Mouse (Mus musculus) heart, embryonic 16.5 days (tissue): ENCODE measurements at regions not wholly inside any gene's neighbourhood (a gene's known extent, or its start where the extent isn't known, plus 50 kb on each side); places are given as distances from the start of the nearest gene placed in this dataset.

Source experiments
- ATAC-seq: fragments of 200-750 bp; cut with Nextera tagmentation; replicated peaks from 2 replicates; pipeline ENCODE4 v1.8.0; 2017; ENCODE audit warnings: moderate number of reproducible peaks; ENCODE audit not compliant: insufficient read depth, low FRiP score; ENCODE audit errors: extremely low read depth
- H3K27ac ChIP-seq: fragments of 300-500 bp; sonication (generic); 2 replicates; pipeline ENCODE4 v1.5.1; 2014; ENCODE audit warnings: mild to moderate bottlenecking, low read length, control low read depth, moderate library complexity
- H3K27me3 ChIP-seq: fragments of 300-500 bp; sonication (generic); 2 replicates; pipeline ENCODE4 v1.6.1; 2014; ENCODE audit warnings: low read length, mixed read lengths; ENCODE audit not compliant: control insufficient read depth, insufficient read depth
- H3K36me3 ChIP-seq: fragments of 300-500 bp; sonication (generic); 2 replicates; pipeline ENCODE4 v1.6.1; 2014; ENCODE audit not compliant: control insufficient read depth, insufficient read depth
- H3K4me1 ChIP-seq: fragments of 300-500 bp; sonication (generic); 2 replicates; pipeline ENCODE4 v1.6.1; 2014; ENCODE audit warnings: low read length, mixed read lengths; ENCODE audit not compliant: control insufficient read depth, insufficient read depth
- H3K4me2 ChIP-seq: fragments of 300-500 bp; sonication (generic); 2 replicates; pipeline ENCODE4 v1.6.1; 2014; ENCODE audit warnings: low read depth, mild to moderate bottlenecking, control low read depth, low read length
- H3K4me3 ChIP-seq: fragments of 300-500 bp; sonication (generic); 2 replicates; pipeline ENCODE4 v1.5.1; 2014; ENCODE audit warnings: mild to moderate bottlenecking, control low read depth, low read length
- H3K9ac ChIP-seq: fragments of 300-500 bp; sonication (generic); 2 replicates; pipeline ENCODE4 v1.6.1; 2014; ENCODE audit warnings: low read length, control low read depth
- H3K9me3 ChIP-seq: fragments of 300-500 bp; sonication (generic); replicated peaks from 2 replicates; pipeline ENCODE4 v1.6.1; 2016; ENCODE audit warnings: low read length; ENCODE audit not compliant: control insufficient read depth
- WGBS: fragments of 180-500 bp; shearing (Covaris S2); extraction: QIAGEN DNeasy Blood & Tissue Kit; methylation state at CpG from one replicate; pipeline ENCODE4 v1.1.7; 2014; 5-methylcytosine and 5-hydroxymethylcytosine counted together

DNA sequence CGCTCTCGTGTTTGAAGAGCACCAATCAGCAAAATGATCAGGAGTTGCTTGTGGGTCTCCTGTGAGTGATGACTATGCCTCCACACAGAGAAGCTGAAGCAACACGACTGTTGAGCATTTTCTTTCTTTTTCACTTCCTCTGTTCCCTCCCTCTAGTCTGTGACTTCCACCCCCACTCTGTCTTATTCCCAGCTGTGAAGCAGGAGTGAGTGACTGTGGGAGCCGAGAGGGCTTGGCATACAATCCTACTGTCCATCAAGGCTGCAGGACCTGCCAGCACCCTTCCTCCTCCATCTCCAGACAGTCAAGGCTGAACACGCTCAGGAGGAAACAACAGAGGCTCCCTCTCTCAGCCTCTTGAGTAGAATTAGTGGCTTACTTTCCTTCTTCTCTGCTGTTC lies 401.3 kb downstream of the Plcl1 start:
- H3K9me3 ChIP-seq = no peaks in the 10 kb centered on the region
- no peak overlapping the region for H3K4me3 ChIP-seq
- 0 out of 2 replicates have a peak, but pooled peaks cover 3% of the 10 kb centered on the region for H3K4me1 ChIP-seq
- peak; percentile 55 for ATAC-seq
- no peak overlapping the region for H3K9ac ChIP-seq
- 43% methylated on average over 5 of the region's 5 CpGs for WGBS
- H3K27me3 ChIP-seq = no peaks in the 10 kb centered on the region
- H3K27ac ChIP-seq = no peak overlapping the region
- no peaks in the 10 kb centered on the region for H3K36me3 ChIP-seq
- H3K4me2 ChIP-seq = no peak overlapping the region

DNA sequence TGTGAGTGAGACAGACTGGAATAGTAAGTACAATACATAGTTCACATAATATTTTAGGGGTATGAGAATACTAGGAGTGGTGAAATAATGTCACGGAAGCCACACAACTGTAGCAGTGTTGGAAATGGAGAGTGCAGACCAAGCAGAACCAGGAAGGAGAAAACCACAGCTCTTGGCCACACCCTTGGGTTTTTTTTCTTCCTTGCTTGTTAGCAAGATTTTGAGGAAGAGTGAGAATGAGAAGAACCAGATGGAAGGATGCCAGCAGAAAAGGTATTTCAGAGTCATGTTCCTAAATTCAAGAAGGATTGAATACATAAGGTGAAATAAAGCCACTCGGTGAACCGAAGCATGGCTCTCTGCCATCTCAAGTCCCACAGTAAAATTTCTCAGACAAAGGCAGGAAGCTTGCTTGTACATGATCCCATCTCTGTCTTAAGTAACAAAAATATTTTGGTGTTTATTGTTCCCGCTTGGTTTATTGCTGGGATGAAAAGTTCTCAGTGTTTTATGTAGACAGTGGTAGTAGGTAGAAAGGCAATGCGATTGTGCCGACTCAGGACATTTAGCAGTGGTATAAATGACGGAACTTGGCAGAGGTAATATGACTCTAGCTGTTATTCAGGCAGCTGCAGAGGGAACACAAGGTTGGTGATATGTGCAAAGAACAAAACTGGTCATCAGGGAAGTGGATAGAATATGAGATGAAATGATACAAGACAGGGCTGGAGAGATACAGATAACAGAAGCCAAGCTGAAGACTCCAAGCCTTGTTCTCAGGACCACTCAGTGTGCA lies 403.2 kb downstream of the Plcl1 start:
- no peak overlapping the region for H3K9ac ChIP-seq
- H3K4me2 ChIP-seq = no peak overlapping the region
- no peaks in the 10 kb centered on the region for H3K9me3 ChIP-seq
- no peaks in the 10 kb centered on the region for H3K36me3 ChIP-seq
- no peak overlapping the region for H3K27ac ChIP-seq
- 0 out of 2 replicates have a peak, but pooled peaks cover 3% of the 10 kb centered on the region for H3K4me1 ChIP-seq
- no peak overlapping the region for H3K4me3 ChIP-seq
- no peak for ATAC-seq
- H3K27me3 ChIP-seq = no peaks in the 10 kb centered on the region
- 61% methylated on average over 7 of the region's 7 CpGs for WGBS

DNA sequence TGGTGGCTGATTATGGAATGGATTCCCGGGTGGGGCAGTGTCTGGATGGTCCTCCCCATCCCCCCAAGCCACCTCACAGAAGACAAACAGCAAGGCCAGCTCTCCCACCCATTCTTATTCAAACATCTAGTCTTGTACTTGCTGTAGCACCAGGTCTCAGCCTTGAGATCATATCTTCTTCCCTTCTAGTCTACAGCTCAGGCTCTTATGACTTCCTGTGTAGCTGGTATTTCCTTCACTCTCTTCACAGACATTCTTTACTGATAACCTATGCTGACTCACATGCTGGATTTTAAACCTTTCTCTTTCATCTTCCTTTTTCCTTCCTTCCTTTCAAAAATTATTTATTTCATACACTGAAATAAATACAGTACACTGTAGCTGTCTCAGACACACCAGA lies 406.8 kb downstream of the Plcl1 start:
- no peaks in the 10 kb centered on the region for H3K36me3 ChIP-seq
- H3K27ac ChIP-seq = no peak overlapping the region
- no peak overlapping the region for H3K9ac ChIP-seq
- H3K27me3 ChIP-seq = no peaks in the 10 kb centered on the region
- no peak overlapping the region for H3K4me2 ChIP-seq
- no peak overlapping the region for H3K4me3 ChIP-seq
- H3K9me3 ChIP-seq = no peaks in the 10 kb centered on the region
- no peaks in the 10 kb centered on the region for H3K4me1 ChIP-seq
- no peak for ATAC-seq
- WGBS = 50% methylated on average over 1 of the region's 1 CpGs

DNA sequence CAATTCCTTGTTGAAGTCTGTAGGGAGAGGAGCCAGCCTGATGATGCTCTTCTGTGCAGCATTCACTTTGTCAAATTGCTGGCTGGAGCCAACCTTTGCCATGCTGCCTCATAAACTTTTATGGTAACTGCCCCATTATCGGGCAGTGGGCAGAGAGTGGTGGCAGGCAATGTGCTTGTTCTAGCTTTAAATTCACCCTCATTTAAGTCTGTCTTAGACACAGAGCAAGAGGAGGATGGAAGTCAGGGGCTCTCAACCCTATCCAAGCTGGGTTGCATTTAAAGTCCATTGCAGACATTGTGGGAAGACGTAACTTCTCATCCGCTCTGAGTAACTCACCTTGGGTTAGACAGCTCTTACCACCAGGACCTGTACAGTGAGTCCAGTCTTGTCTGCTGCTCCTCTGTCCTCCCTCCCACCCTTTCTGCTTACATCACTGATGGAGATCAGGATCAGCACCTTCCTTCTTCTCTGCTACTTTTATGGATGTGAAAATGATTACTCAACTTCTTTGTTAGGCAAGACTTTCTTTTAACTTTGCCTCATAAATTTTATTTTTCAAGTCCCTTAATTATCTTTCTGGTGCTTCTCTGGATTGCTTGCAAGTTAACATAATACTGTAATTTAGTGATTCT lies 415.3 kb downstream of the Plcl1 start:
- H3K4me3 ChIP-seq = no peak overlapping the region
- H3K4me1 ChIP-seq = no peaks in the 10 kb centered on the region
- no peaks in the 10 kb centered on the region for H3K9me3 ChIP-seq
- H3K4me2 ChIP-seq = no peak overlapping the region
- whole genome bisulfite sequencing = 84% methylated on average over 3 of the region's 3 CpGs
- H3K9ac ChIP-seq = no peak overlapping the region
- H3K27ac ChIP-seq = no peak overlapping the region
- H3K27me3 ChIP-seq = no peaks in the 10 kb centered on the region
- ATAC-seq = no peak
- H3K36me3 ChIP-seq = no peaks in the 10 kb centered on the region

DNA sequence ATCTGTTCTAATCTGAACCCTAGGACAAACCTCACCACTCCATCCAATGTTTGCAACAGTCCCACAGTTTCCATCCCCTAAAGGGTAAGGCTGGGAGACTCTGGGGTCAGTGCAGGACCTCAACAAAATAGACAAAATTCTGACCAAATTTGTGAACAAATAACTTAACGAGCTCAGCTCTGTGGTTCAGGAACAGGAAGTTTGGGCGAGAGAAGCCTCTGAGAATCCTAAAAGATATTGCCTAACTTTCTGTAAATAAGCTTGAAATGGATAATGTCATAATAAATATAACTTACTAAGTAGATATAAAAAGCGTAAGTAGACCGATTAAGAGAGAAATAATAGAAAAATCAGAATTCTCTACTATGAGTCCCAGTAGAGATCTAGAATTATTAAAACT lies 416.9 kb downstream of the Plcl1 start:
- Histone ChIP-seq H3K9me3 (no peaks in the 10 kb centered on the region), H3K27me3 (no peaks in the 10 kb centered on the region), H3K9ac (no peak overlapping the region), H3K4me1 (no peaks in the 10 kb centered on the region), H3K36me3 (no peaks in the 10 kb centered on the region), H3K4me2 (no peak overlapping the region), H3K27ac (no peak overlapping the region), H3K4me3 (no peak overlapping the region)
- ATAC-seq = no peak
- WGBS = 77% methylated on average over 4 of the region's 4 CpGs

DNA sequence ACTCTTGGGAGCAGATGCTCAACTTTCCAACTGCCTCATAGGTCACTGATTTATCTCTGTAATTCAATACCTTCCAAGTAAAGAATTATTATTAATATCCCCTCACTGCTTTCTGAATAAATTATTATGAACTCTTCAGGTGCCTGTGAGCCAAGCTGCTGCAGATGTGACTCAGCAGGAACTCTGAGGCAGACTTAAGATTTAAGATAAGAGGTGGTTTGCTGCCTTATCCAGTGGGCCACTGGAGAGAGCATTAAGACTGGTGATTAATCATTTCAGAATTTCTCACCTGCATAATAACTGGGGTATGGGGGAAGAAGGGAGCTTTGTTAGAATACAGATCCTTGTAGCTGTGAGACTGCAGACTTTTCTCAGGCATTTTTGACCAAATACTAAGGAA lies 421.5 kb downstream of the Plcl1 start:
- Histone ChIP-seq H3K27ac (no peak overlapping the region), H3K27me3 (no peaks in the 10 kb centered on the region), H3K9ac (no peak overlapping the region), H3K36me3 (no peaks in the 10 kb centered on the region), H3K4me1 (no peaks in the 10 kb centered on the region), H3K4me3 (no peak overlapping the region), H3K9me3 (no peaks in the 10 kb centered on the region), H3K4me2 (no peak overlapping the region)
- no peak for ATAC-seq

DNA sequence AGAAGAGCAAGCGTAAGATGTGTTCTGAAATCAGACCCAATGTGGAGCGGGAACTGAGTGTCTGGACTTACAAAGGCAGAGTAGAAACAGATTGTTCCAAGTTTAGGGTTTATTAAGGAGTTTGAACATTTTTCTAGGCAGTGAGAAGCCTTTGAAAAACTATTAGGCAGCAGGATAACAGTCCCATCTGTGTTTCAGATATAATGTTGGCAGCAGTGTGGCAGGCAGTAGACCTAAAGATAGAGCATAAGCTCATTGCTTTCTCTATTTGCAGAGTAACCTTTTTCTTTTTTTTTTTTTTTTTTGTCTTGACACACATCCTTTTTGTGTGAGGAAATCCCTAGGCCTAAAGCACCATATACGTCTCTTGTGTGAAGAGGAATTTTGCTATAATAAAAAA lies 429.6 kb downstream of the Plcl1 start:
- no peak overlapping the region for H3K9ac ChIP-seq
- no peaks in the 10 kb centered on the region for H3K27me3 ChIP-seq
- no peaks in the 10 kb centered on the region for H3K9me3 ChIP-seq
- H3K4me1 ChIP-seq = no peaks in the 10 kb centered on the region
- no peak overlapping the region for H3K4me2 ChIP-seq
- ATAC-seq = no peak
- no peaks in the 10 kb centered on the region for H3K36me3 ChIP-seq
- no peak overlapping the region for H3K4me3 ChIP-seq
- H3K27ac ChIP-seq = no peak overlapping the region
- 80% methylated on average over 3 of the region's 3 CpGs for WGBS

DNA sequence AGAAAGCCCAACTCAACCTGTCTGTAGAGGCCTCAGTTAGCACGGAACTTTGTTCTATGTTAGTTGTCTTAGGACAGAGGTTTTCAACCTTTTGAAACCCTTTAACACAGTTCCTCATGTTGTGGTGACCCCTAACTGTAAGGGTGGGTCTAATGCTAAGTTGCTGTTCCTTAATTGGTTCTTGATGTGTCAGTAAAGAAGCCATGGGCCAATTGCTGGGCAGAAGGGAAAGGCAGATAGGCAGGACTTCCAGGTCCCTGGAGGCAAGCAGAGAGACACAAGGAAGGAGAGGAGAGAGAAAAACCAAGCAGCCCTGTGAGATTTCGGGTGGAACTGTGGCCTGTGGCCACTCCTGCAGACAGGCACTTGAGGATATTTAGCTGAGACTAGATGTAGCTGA lies 431.0 kb downstream of the Plcl1 start:
- Histone ChIP-seq H3K36me3 (no peaks in the 10 kb centered on the region), H3K9ac (no peak overlapping the region), H3K4me1 (no peaks in the 10 kb centered on the region), H3K27ac (no peak overlapping the region), H3K4me3 (no peak overlapping the region), H3K9me3 (no peaks in the 10 kb centered on the region), H3K27me3 (no peaks in the 10 kb centered on the region), H3K4me2 (no peak overlapping the region)
- WGBS = 75% methylated on average over 2 of the region's 2 CpGs
- no peak for ATAC-seq

DNA sequence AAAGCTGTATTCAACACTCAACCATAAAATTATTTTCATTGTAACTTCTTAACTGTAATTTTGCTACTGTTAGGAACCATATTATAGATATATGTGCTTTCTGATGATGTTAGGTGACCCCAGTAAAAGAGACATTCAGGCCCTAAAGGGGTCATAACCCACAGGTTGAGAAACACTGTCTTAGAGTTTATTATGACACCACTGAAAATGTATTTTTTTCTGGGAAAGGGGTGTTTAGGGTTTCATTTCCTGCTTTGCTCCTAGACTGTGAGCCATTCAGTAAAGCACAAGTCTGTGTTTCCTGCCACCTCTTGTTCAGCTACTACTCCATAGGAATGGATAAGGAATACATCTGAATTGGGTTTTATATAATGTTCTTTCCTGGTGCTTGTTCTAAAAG lies 431.6 kb downstream of the Plcl1 start:
- no peak for ATAC-seq
- H3K4me3 ChIP-seq = no peak overlapping the region
- H3K9me3 ChIP-seq = no peaks in the 10 kb centered on the region
- H3K4me1 ChIP-seq = no peaks in the 10 kb centered on the region
- no peaks in the 10 kb centered on the region for H3K36me3 ChIP-seq
- H3K4me2 ChIP-seq = no peak overlapping the region
- H3K9ac ChIP-seq = no peak overlapping the region
- H3K27ac ChIP-seq = no peak overlapping the region
- H3K27me3 ChIP-seq = no peaks in the 10 kb centered on the region
